Mouse (Mus musculus) c-Kit-negative CD71-positive TER-119-positive erythroid progenitor cells, embryonic 14.5 days (primary cell): ENCODE data around the gene Gpatch1.

Experiments used
- DNase-seq: peaks from one replicate; pipeline ENCODE4 v3.0.0-alpha.2; 2013; ENCODE audit warnings: low read depth, low spot score

The Gpatch1 gene

DNA sequence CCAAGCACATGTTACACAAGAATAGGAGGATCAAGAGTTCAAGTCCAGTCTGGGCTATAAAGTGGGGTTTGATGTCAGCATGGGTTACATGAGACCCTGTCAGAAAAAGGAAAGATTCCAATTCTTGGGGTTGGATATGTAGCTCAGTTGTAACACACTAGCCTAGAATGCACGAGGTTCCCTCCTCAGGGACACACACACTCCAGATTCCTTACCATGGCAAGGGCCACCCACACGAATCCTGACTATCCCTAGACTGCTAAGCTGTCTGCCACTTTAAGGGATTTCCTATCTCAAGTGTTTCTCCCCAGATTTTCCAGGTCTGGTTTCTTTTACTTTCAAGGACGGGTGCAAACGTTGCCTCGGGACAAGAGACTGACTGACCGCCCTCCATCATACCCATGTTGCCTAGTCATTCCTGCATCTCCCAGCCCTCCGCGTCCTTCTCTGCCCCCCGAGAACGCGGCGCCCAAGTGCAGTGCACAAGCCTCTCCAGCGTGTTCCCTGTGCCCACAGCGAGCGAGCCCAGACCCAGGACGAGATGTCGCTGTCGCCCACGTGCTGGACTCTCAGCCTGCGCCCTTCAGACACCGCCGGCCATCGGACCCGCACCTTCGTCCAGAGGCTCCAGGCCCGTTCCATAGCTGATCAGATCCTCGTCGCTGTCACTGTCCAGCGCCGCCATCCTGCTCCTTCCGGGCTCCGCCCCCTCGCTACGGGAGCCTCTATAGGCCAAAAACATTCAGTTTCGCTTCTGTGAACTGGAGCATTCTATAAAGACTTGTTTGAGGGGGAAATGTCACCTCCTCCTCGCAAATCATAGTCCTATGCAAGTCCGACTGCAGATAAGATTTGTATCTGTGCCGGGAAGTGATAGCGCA, at the start of gene Gpatch1:
Gene Gpatch1 (minus strand): TSS at position 712 of the 881 bp plus-strand sequence.
- DNase-seq, result peak; percentile 71

DNA sequence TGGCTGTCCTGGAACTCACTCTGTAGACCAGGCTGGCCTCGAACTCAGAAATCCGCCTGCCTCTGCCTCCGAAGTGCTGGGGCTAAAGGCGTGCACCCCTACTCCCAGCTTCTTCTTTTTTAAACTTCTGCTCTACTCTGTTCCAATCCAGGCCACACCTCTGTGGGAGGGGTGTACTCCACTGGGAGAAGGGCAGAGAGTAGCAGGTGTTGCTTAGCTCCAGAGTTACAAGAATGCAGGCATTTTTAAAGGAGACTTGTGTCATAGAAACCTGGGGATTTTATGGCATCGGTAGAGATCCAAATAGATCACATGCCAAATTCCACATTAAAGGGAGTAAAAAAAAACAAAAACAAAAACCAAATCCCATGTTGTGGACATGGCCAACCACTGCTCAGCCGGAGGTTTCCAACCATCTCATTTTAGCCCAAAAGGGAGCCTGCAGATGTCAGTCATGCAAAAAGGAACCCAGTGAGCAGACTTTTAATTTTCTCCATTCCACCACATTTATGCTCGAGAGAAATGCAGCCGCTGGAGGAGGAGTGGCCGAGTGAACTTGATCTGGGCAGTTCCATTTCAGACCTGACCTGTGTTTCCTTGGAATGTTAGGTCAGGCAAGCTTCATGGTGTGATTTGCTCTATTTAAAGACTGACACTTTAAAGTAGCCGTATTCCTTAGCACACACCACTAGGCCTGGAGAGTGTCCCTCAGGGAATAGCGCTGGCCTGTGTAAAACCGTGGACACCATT, 47.1 kb upstream of the Gpatch1 start:
- DNase-seq, result no peak

DNA sequence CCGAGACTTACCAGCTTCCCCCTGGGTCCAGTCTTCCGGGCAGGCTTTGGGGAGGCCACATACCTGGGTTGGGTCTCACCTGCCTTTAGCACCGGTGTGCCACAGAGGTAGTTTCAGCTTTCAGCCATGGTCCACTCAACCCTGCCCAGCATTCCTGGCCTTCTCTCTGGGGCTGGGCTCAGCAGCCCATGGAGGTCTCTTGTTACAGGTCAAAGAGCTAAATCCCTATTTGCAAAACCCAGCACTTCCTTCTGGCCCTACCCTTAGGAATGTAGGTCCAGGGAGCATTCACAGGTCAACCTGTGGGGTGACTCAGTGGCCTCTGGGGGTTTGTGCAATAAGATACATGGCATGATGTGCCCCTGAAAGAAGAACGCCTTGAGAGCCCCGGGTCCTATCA, 44.6 kb upstream of the Gpatch1 start:
- DNase-seq, result no peak

DNA sequence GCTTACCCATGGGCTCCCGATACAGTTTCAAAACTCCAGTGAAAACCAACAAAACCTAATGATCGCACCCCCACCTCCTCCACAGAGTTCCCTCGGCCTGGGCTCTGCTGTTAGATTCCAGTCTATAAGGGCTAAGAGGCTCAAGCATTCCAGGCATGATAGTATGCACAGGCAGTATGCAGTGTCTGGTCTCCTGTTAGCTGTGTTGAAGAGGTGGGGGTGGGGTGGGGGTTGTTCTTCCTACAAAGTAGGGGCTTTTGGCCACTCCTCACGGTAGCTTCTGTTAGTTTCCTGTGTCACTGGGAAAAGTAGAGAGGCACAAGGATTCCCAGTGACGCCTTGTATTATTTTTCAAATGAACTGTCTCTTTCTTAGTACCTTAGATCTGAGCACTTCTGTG, 44.0 kb upstream of the Gpatch1 start:
- no peak for DNase-seq

DNA sequence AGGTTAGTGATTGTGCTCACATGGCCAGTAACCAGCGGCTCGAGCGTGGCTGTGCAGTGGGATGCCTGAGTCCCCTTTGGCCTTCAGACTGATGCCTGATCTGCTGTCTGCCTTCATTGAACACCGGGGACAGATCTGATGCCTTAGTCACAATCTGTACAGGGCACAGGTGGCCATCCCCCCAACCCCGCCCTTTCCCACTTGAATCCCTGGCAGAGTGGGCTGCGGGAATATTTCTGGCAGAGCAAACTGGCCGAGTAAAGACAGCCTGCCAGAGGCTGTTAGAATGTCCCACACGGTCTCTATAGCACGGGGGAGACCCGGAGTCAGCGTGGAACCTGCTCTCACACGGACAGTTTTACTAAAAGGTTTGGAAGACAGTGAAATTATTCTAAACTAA, 39.4 kb upstream of the Gpatch1 start:
- no peak for DNase-seq

DNA sequence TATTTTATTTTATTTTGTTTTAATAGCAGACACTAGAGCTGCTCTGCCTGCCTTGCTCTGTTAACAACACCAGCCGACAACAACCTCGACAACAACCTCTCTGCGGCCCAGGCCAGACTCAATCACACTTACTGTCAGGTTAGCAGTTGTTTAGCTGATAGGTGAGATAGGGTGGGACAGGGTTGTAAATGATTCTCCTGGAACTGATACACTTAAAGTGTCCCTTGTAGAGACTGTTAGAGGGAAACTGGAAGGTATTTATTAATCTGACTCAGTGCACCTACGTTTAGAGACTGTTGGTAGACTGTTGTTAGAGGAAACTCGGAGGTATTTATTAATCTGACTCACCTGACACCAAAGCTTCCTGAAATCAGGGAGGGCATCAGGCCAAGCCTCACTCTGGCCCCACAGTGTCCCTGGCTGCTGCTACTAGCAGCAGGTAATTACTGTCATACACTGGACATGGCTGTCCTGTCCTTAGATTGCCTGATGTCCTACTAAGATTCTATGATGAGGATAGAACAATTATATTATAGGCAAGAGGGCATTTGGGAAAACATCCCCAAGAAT, 37.1 kb upstream of the Gpatch1 start:
- no peak for DNase-seq

DNA sequence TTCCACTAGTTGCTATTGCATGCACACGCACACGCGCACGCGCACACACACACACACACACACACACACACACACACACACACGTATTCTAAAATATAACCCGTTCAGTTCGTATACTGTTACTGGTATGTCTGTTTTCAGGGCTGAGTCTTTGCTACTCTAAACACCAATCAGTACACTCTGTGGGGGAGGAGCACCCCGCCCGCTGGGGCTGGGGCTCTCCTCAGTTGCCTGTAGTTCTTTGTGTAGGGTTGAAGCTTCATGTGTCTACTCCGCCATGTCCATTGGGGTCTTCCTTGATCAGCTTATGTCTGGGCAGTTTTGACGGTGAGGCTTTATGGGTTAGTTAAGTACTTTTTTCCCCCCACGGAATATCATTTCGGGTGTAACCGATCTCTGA, 35.1 kb upstream of the Gpatch1 start:
- no peak for DNase-seq

DNA sequence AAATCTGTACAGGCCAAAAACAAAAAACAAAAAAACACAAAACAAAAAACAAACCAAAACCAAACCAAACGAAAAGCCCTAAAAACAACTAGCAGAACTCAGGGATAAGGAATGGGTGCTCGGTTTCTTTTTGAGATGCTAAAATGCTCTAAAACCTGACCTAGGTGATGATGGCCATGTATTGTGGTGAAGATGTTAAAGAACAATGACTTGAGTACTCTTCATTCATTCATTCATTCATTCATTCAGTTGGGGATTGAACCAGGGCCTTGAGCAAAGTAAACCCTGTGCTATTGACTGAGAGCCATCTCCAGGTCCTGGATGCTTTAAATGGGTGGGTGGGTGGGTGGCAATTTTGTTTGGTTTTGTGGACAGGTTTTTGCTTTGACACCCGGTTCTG, 32.9 kb upstream of the Gpatch1 start:
- no peak for DNase-seq

DNA sequence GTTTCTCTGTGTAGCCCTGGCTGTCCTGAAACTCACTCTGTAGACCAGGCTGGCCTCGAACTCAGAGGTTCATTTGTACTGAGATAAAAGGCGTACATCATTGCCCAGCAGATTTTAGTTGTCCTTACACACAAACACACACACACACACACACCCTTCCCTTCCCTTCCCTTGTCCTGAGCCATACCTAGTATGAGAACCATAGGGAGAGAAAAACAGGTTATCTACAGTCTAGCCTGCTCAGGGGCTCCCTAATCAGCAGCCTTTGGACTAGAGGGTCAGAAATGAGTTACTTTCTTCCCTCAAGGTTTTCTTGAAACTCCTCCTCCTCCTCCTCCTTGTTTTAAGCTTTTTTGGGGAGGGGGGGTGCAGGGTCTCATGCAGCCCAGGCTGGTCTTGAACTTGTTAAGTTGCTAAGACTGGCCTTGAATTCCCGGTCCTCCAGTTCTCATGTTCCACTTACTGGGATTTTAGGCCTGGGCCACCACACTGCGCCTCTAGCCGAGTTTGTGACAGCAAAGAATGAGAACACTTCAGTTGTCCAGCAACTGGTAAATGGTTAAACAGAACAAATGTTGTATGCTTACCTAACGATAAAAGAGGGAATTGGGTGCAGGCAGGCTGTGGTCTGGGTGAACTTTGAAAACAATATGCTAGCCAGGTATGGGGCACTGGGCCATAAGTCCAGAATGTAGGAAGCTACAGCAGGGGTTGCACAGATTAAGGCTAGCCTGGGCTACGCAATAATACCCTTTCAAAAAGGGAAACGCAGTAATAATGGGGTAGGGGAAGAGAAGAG, 31.8 kb upstream of the Gpatch1 start:
- DNase-seq, result no peak

DNA sequence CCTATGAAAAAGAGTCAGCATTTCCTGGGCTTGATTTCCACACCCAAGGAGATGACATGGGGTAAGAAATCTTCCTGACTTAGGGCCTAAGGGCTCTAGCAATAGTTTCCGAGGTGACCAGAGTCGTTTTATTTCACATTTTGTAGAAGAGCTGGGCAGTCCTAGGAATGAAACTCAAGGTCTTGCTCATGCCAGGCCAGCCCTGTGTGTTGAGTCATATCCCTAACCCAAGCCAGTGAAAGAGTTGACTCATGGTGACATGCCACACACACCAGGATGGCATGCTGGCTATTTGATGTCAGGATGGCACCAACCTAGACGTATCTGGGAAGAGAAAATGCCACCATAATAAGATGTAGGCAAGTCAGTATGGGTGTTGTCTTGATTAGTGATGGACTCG, 30.8 kb upstream of the Gpatch1 start:
- DNase-seq, result no peak

DNA sequence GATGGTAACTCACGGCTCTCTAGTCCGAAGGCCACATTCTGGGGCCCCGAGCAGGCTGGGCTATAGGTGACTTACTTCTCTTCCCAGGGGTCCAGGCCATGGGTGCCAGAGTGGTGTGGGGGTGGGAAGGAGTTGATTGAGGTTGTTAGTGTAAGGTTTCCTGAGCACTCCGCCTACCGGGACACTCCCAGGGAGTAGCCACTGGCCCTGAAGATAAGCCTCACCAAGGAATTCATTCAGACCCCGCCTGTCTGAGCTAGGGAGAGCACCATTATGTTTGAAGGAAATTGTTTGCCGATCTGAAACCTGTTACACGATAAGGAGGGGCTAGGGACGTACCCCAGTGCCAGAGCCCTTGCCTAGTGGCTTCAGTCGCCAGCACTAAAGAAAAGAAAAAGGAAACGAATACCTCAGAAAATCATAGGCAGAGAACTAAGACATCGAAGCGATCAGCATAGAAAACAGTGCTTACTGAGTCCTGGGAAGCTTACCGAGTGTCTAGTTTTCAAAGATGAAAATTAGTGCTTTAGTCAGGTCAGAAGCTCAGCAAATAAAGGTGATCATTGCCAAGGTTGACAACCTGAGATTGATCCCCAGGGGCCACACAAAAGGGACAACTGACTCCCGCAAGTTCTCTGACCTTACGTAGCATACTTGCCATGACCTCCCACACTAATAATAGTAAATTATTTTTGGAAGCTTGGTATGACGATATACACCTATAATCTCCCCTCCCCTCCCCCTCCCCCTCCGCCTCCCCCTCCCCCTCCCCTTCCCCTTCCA, 29.9 kb upstream of the Gpatch1 start:
- DNase-seq, result no peak

DNA sequence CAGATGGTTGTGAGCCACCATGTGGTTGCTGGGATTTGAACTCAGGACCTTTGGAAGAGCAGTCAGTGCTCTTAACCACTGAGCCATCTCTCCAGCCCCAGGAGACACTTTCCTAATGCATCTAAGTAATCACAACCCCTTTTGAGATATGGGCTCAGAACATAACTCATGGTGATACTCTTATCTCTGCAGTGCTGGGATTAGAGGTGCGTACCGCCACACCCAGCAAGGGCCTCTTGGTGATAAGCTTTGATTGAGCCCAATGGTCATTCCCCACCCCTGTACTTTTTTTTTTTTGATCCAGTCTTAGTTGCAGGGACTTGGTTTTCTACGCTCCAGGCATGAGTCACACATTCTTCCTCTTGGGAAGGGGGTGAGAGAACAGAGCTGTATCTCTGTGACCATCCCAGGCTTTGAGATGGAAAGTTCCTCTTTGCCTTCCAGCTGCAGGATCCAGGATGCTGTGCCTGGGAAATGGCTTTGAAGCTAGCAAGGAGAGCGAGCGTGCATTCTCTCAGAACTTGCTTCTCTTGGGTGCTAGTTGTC, 26.6 kb upstream of the Gpatch1 start:
- DNase-seq, result no peak

DNA sequence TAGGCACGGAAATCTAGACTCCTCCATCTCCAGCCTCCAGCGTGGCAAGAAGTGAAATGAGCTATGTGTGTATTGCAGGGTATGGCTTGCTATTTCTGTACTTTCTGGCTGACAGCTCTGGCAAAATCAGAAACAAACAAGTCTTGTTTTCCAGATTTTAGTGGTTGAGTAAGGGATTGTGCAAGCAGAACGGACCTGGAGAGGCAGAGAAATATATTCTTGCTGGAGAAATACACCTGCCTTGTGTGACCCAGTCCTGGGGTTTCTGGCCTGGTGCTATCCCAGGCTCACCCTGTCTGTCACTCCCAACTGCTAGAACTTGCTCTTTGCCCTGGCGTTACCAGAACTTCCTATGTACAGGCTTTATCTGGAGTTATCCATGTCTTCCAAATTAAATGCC, 24.3 kb upstream of the Gpatch1 start:
- no peak for DNase-seq

DNA sequence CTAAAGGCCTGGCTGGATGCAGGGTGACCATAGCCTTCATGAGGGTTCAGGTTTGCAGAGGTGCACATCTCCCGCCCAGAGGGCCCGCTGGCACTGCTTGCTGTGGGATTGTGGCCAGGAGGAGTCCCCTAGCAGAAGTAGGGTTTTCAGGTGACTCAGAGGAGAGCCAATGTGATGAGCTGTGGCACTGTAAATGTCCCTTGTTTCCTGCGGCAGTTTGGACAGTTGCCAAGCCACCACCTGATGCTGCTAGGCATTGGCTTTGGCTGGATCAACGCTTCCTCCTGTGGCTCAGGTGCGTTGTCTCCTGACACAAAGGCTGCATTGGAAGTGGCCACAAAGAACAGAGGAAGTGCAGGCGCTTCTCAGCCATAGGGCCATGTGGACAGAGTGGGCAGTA, 23.0 kb upstream of the Gpatch1 start:
- no peak for DNase-seq

DNA sequence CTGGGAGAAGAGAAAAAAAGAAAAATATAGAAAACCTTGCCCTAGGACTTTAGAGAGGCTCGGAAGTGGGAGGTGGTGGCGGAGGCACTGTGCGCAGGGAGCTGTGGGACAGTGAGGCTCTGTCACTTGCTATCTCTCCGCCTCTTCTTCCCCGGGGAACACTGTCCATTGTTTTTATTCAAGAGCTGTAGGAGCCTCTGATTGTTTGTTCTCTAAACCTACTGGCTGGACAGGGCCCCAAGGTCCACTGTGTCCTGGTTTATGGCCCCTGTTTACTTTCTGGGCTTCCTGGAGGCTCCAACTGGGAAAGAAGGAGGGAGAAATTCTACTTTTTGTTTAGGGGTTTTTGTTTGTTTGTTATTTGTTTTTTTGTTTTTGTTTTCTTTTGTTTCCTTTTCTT, 22.0 kb upstream of the Gpatch1 start:
- DNase-seq, result no peak

DNA sequence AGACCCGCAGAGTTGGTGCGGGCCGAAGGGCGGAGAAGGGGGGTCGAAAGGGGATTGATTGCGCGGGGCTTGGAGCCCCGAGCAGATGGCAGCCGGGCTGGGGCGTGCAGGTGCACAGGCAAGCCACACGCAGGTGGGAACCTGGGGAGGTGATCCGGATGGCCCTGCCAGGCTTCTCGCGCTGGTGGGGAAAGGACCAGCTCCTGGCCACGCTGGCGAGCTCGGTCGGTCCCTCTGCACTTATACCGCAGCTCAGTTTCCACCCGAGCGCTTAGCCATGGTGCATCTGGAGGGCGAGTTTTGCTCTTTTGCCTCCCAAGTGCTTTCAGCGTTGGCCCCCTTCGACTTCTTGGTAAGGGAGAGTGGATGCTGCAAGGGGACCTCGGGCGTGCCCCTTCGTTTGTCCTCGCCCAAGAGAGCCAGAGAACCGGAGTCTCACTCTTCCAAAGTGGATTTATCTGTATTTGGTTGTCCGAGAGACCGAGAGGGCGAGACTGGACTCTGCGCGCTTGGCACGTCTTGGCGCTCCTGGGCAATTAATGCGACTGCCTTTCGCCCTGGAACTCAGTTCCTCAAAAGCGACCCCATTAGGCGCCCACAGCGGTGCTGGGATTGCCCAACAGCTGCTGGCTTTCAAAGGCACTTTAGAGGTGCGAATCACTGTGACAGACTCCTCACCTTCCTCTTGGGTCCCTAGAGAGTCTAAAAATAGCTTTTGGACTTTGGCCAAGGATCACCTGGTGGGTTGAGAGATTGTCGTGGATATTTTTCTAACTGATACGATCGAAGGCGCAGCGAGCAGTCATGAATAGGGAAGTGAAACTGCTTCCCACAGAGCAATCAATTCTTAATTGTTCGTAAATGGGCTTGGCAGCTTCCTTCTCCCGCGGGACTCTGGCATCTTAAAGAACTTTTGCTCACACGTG, 16.6 kb upstream of the Gpatch1 start:
- DNase-seq, result no peak

DNA sequence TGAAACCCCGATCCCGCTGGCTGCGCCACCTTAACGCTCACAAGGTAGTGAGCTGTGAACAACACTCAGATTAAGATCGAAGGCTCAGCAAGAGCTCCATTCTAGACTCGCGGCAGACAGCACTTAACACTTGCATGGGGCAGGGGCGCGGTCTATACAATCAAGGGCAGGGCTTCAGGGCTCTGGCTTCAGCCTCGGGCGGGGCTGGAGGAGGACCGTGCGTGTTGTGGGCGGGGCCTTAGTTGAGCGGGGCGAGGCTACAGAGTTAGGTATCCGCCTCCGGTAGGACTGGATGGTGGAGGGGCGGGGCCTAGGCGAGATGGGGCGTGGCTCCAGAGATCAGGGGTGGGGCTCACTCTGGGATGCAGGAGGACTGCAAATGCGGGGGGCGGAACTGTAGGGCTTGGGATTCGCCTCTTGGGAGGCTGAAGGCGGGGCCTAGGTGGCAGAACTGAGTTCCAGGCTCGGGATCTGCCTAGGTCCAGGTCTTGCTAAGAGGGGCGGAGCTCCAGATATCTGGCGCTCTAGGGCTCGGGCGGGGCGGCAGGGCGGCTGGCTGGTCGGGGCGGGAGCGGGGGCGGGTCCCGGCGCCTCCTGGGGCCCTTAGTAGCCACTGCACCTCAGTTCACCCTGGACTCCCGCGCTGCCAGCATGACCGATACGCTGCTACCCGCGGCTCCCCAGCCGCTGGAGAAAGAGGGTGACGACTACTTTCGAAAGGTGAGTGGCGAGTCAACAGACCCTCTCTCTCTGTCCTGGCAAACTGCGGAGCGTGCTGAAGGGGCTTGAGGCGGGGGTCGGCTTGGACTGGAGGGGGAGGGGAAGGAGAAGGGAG, 15.7 kb upstream of the Gpatch1 start, which contains the start of gene Rhpn2:
Gene Rhpn2 (plus strand): TSS at position 479 of the 835 bp plus-strand sequence.
- DNase-seq, result peak; percentile 82

DNA sequence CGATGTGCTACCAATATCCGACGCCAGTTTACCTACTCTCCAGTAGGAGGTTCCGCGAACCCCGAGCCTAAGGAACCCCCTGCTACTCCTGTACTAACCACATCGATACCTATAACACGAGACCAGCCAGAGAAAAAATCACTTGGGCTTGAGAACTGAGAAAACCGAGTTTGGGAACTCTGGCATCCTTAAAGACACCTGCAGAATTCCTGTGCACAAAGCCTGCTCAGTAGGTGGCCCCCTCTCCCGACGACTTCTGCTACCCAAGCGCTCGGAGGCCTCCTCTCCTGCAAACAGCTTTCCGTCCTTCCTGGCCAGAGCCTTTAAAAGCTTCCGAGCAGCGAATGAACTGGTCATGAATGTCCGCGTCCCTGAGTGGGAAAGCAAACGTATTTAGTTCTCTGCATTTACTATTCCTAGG, 15.0 kb upstream of the Gpatch1 start:
- no peak for DNase-seq

DNA sequence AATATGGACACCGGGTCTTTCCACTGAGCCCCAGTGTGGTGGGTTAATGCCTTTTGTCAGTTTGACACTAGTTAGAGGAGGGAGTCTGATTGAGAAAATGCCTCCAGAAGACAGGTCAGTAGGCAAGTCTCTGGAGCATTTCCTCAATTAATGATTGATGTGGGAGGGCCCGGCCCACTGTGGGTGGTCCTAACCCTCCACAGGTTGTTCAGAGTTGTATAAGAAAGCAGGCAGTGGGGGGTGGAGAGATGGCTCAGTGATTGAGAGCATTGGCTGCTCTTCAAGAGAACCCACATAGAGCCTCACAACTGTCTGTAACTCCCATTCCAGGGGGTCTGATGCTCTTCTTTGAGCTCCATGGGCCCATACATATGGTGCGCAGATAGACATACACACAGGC, 13.3 kb upstream of the Gpatch1 start:
- no peak for DNase-seq
